Mouse (Mus musculus) cortical plate, adult 2 months (tissue): ENCODE measurements around the gene Txn2.

Experiments
- CTCF ChIP-seq: fragments of 200-500 bp; IDR thresholded peaks from 2 replicates; pipeline ENCODE4 v1.5.1; 2011; ENCODE audit warnings: mild to moderate bottlenecking, control low read depth, low read length; ENCODE audit not compliant: insufficient read depth; ENCODE audit errors: extremely low read depth
- POLR2A ChIP-seq: fragments of 200-500 bp; IDR thresholded peaks from 2 replicates; pipeline ENCODE4 v1.6.1; 2011; ENCODE audit warnings: mild to moderate bottlenecking, low read length, control low read depth; ENCODE audit not compliant: insufficient read depth; ENCODE audit errors: extremely low read depth

DNA sequence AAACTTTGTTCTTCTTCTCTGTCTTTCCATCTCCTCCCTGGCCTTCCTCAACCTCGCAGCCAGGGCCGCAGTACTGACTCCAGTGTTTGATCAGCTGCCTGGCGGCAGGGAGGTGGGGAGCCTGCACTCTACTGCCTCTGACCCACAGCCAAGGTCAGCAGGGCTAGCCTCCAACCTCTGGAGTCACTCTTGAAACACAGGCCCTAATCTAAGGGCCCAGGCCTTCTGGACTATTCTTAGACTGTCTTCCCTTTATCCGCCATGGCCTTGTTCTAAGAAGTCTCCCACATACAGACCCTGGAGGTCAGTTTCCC lies 45.2 kb downstream of the Txn2 start:
- TF ChIP-seq CTCF (no peak), POLR2A (no peak)
